Mouse (Mus musculus) E14TG2a.4 (cell line): ENCODE measurements around the gene Map2k7.

Experiments used
- H3K27me3 ChIP-seq: 2 replicates; pipeline ENCODE4 v1.6.1; 2014; ENCODE audit warnings: low read length, control low read depth; ENCODE audit not compliant: insufficient read depth
- H3K36me3 ChIP-seq: 2 replicates; pipeline ENCODE4 v1.6.1; 2014; ENCODE audit warnings: low read length, control low read depth; ENCODE audit not compliant: insufficient read depth
- H3K4me1 ChIP-seq: replicated peaks from 2 replicates; pipeline ENCODE4 v1.6.1; 2014; ENCODE audit warnings: low read depth, low read length, control low read depth
- H3K4me3 ChIP-seq: replicated peaks from 2 replicates; pipeline ENCODE4 v1.5.1; 2014; ENCODE audit warnings: mild to moderate bottlenecking, low read length
- H3K9me3 ChIP-seq: 2 replicates; pipeline ENCODE4 v1.6.1; 2014; ENCODE audit warnings: low read length, control low read depth
- CTCF ChIP-seq: conservative IDR thresholded peaks from 2 replicates; pipeline ENCODE4 v1.5.1; 2014; ENCODE audit warnings: low read length
- NANOG ChIP-seq: IDR thresholded peaks from 2 replicates; pipeline ENCODE4 v1.6.1; 2014; ENCODE audit warnings: borderline replicate concordance, low read length, mixed read lengths
- POU5F1 ChIP-seq: IDR thresholded peaks from 2 replicates; pipeline ENCODE4 v1.6.1; 2014; ENCODE audit warnings: low read length, borderline replicate concordance

Gene Map2k7

DNA sequence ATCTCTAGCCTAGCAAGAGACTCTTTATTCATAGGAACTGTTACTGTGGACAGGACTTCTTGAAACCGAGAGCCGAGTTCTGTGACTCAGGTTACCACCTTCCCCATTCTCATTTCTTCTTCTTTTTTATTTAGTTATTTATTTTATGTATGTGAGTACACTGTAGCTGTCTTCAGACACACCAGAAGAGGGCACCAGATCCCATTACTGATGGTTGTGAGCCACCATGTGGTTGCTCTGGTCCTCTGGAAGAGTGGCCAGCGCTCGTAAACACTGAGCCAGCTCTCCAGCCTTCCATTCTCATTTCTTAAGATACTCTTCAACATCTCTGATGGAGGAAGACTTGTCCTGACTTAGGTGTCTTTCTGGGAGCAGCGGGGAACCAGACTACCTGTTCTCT lies 54.2 kb downstream of the Map2k7 start:
- Histone ChIP-seq H3K27me3 (no peaks in the 10 kb centered on the region), H3K4me1 (peaks cover 25% of the 10 kb centered on the region), H3K36me3 (peaks cover 98% of the 10 kb centered on the region), H3K4me3 (no peak overlapping the region), H3K9me3 (no peaks in the 10 kb centered on the region)
- no peak for TF ChIP-seq POU5F1
- TF ChIP-seq NANOG, result no peak
- no peak for TF ChIP-seq CTCF
